Mouse (Mus musculus): ENCODE measurements at regions not wholly inside any gene's neighbourhood (a gene's known extent, or its start where the extent isn't known, plus 50 kb on each side); places are given as distances from the start of the nearest gene placed in this dataset.
"Not testable (repeated sequence)": the region's sequence is repeated elsewhere in the genome, so short reads cannot be mapped to it uniquely, and the experiment has no call there.

GRCm38 (mm10) chr5:129256136-129256535 lies 159.6 kb downstream of the Adgrd1 start:
- DNase-seq (ENCODE audit: low spot score in 2 of 2): no peak

- DNase-seq (ENCODE audit: low spot score in 2 of 2): no peak
Observed at GRCm38 (mm10) chr5:129257206-129257605, 160.7 kb downstream of the Adgrd1 start.

GRCm38 (mm10) chr5:129260689-129261088 lies 164.1 kb downstream of the Adgrd1 start:
- no peak for DNase-seq (ENCODE audit: low spot score in 2 of 2)

- no peak for DNase-seq (ENCODE audit: low spot score in 2 of 2)
Observed at GRCm38 (mm10) chr5:129263118-129263517, 166.6 kb downstream of the Adgrd1 start.

GRCm38 (mm10) chr5:129264363-129264762 lies 167.8 kb downstream of the Adgrd1 start:
- DNase-seq (ENCODE audit: low spot score in 2 of 2): no peak

GRCm38 (mm10) chr5:129268456-129268855 lies 171.9 kb downstream of the Adgrd1 start:
- no peak for DNase-seq (ENCODE audit: low spot score in 2 of 2)

GRCm38 (mm10) chr5:129270051-129270472 lies 173.5 kb downstream of the Adgrd1 start:
- no peak for DNase-seq (ENCODE audit: low spot score in 2 of 2)

GRCm38 (mm10) chr5:129281406-129281805 lies 184.9 kb downstream of the Adgrd1 start:
- DNase-seq (ENCODE audit: low spot score in 2 of 2): no peak

GRCm38 (mm10) chr5:129282133-129282532 lies 185.6 kb downstream of the Adgrd1 start:
- DNase-seq (ENCODE audit: low spot score in 2 of 2): no peak

GRCm38 (mm10) chr5:129282826-129283225 lies 186.3 kb downstream of the Adgrd1 start:
- DNase-seq (ENCODE audit: low spot score in 2 of 2): no peak

GRCm38 (mm10) chr5:129287481-129287880 lies 190.9 kb downstream of the Adgrd1 start:
- no peak for DNase-seq (ENCODE audit: low spot score in 2 of 2)

- DNase-seq (ENCODE audit: low spot score in 2 of 2): not testable (repeated sequence)
Observed at GRCm38 (mm10) chr5:129292821-129293220, 196.3 kb downstream of the Adgrd1 start.

GRCm38 (mm10) chr5:129294861-129295542 lies 198.5 kb downstream of the Adgrd1 start:
- DNase-seq (ENCODE audit: low spot score in 2 of 2): not testable (repeated sequence)

- no peak for DNase-seq (ENCODE audit: low spot score in 2 of 2)
Observed at GRCm38 (mm10) chr5:129297657-129298349, 201.3 kb downstream of the Adgrd1 start.

- DNase-seq (ENCODE audit: low spot score in 2 of 2): no peak
Observed at GRCm38 (mm10) chr5:129298646-129299455, 202.2 kb upstream of the Sfswap start.

- DNase-seq (ENCODE audit: low spot score in 2 of 2): no peak
Observed at GRCm38 (mm10) chr5:129299456-129299765, 201.6 kb upstream of the Sfswap start.

GRCm38 (mm10) chr5:129300423-129300822 lies 200.6 kb upstream of the Sfswap start:
- no peak for DNase-seq (ENCODE audit: low spot score in 2 of 2)

- no peak for DNase-seq (ENCODE audit: low spot score in 2 of 2)
Observed at GRCm38 (mm10) chr5:129315626-129316025, 185.4 kb upstream of the Sfswap start.

GRCm38 (mm10) chr5:129331094-129331523 lies 169.9 kb upstream of the Sfswap start:
- no peak for DNase-seq (ENCODE audit: low spot score in 2 of 2)

- DNase-seq (ENCODE audit: low spot score in 2 of 2): no peak
Observed at GRCm38 (mm10) chr5:129332014-129332413, 169.0 kb upstream of the Sfswap start.

GRCm38 (mm10) chr5:129338511-129338910 lies 162.5 kb upstream of the Sfswap start:
- DNase-seq (ENCODE audit: low spot score in 2 of 2): no peak

- DNase-seq (ENCODE audit: low spot score in 2 of 2): no peak
Observed at GRCm38 (mm10) chr5:129344038-129344437, 157.0 kb upstream of the Sfswap start.

GRCm38 (mm10) chr5:129350024-129350423 lies 151.0 kb upstream of the Sfswap start:
- DNase-seq (ENCODE audit: low spot score in 2 of 2): no peak

Measured in spleen, postnatal 36 days (tissue).